Mouse (Mus musculus) left cerebral cortex, adult 18-20 months (tissue): ENCODE results near the gene Limk1. TPM values are rescaled to one million over a fixed set of nuclear protein-coding genes. Genes with fewer than 3 reads are reported as not detected.

Source experiments
- total RNA-seq, 2 experiments: library from RNA; stranded (reverse); gene quantifications; 2 replicates each; pipeline ENCODE4 v1.2.3; 2021

Limk1 gene
- total RNA-seq, 2 experiments from 2014 or later = 59.8 to 63.7 TPM

Other genes with a start within 250 kb of the Limk1 start
- 10 to 100 TPM; 37.4 to 56.6 TPM for gene Gtf2ird1, start 231.9 kb downstream of the Limk1 start, total RNA-seq
- gene Clip2, start 136.2 kb downstream of the Limk1 start, total RNA-seq = 100 to 1,000 TPM; 116 to 119 TPM
- under 1 TPM in 1 of 2 experiments, not detected in 1; 0.21 TPM for gene Syna, start 128.4 kb downstream of the Limk1 start, total RNA-seq
- 10 to 100 TPM; 54.9 to 64.6 TPM for gene Rfc2, start 107.2 kb downstream of the Limk1 start, total RNA-seq
- gene Lat2, start 73.6 kb downstream of the Limk1 start, total RNA-seq = 1 to 10 TPM; 1.6 to 3.3 TPM
- gene Eif4h, start 49.1 kb downstream of the Limk1 start, total RNA-seq = 100 to 1,000 TPM; 322 to 329 TPM
- 1 to 10 TPM; 7.3 to 7.5 TPM for gene Eln, start 58.7 kb upstream of the Limk1 start, total RNA-seq
- not detected for gene Tmem270, start 218.1 kb upstream of the Limk1 start, total RNA-seq
- gene Cldn13, start 226.9 kb upstream of the Limk1 start, total RNA-seq = not detected
- 1 to 10 TPM; 7.4 to 9.7 TPM for gene Mettl27, start 243.8 kb upstream of the Limk1 start, total RNA-seq